Mouse (Mus musculus): Measurements from ENCODE around the gene Nenf.
A peak's percentile ranks its signal among the peaks of the same experiment; 100 is the strongest.

Nenf gene

DNA sequence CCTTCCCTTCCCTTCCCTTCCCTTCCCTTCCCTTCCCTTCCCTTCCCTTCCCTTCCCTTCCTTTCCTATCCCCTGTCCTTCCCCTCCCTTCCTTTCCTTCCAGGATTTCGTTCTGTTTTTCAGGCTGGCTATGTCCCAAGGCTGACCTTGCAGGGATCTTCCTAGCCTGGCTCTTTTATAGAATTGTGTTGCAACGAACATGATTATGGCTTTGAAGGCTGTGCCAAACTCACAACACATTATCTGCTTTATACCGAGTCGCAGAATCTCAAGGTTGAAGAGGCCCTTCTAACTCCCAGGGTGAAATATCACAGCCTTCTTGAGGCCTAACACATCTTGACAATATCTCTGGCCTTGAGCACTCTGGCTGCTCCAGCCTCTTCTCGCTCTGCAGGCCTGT, 692 bp upstream of the Nenf start:
- DNase-seq, result no peak

DNA sequence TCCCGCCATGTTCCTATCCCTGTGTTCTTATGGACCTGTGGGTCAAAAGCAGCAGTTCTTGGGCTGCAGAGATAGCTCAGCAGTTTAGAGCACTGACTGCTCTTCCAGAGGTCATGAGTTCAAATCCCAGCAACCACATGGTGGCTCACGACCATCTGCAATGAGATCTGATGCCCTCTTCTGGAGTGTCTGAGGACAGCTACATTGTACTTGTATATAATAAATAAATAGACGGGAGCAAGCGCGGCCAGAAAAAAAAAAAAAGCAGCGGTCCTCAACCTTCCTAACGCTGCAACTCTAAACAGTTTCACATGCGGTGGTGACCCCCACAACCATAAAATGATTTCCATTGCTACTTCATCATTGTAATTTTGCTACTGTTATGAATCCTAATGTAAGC, 1.2 kb downstream of the Nenf start:
- DNase-seq, result no peak

DNA sequence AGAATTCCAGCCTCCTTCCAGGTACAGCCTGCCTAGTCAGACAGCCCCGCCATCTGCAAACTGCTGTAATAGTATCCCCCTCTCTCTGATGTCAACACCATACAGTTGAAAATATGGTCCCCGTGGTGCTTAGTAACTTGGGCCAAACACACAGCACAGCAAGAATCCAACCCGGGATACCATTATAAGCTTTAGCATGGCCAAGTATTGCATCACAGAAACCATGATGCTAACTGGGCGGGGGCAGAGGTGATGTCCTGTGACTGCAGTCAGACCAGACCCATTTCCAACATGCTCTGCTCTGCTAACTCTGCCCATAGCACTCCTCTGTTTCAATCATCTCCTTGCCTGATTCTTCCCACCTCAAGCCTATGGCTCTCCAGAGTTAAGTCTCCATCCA, 4.1 kb downstream of the Nenf start:
- DNase-seq, result no peak

DNA sequence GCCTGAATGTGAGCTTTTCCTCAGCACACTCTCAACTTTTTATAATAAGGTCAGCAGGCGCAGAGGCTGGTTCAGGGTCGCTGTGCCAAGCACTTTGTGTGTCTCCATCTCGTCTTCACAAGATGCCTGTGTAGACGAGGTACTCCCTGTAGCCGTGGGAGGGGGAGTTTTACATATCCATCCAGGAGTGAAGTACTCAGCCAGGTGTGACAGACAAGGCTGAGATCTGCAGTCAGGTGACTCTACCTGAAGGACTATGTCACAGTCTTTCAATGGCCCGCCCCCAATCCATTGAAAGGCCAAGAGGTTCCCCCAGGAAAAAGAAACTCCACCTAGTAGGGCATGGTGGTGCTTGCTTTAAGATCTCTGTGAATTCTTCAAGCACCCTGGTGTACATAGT, 4.8 kb downstream of the Nenf start:
- DNase-seq, result no peak

DNA sequence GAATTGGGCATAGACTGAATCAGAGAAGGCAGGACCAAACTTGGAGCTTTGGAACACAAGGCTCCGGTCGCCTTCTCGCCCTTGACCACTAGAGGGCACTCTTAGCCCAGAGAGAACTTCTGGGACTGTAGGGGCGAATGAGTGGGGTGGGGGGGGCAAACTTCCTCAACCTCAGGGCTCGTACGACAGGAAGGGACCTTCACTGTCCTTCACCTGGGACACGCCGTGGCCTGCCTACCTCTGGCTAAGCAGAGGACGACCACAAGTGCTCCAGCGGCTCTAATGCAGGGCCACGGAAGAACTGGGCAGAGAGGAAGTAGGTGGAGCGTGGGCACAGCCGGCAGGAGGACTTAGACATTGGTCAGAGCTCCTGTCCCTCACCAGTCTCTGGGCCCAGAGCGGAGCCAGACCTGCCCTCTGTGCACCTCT, 5.5 kb downstream of the Nenf start:
- DNase-seq, result peak; percentile 90 to 92

DNA sequence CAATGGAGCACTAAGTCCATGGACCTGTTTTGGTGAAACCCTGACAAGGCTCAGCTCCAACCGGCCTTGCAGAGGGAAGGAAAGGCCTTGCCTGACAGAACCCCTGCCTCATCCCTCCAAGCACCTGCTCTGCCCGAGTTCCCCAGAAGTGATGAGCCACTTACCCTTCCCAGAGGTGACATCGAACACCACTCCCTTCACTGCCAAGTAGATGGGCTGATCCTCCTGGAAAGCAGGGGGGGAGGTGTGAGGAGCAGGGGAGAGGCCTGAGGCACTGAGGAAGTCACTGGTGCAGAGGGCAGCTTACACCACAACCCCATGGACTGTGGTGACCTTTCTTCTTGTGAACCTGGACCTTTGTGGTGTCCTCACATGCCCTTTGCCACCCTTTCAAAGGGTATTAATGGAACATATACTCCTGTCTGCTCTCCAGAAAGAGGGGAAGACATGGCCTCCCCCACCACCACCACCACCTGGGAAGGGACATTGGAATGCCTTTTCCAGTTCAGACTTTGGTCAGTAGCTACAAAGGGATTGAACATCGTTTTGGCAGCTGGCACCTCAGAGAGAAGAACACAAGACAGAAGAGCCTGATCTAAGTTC, 6.6 kb downstream of the Nenf start:
- no peak for DNase-seq

DNA sequence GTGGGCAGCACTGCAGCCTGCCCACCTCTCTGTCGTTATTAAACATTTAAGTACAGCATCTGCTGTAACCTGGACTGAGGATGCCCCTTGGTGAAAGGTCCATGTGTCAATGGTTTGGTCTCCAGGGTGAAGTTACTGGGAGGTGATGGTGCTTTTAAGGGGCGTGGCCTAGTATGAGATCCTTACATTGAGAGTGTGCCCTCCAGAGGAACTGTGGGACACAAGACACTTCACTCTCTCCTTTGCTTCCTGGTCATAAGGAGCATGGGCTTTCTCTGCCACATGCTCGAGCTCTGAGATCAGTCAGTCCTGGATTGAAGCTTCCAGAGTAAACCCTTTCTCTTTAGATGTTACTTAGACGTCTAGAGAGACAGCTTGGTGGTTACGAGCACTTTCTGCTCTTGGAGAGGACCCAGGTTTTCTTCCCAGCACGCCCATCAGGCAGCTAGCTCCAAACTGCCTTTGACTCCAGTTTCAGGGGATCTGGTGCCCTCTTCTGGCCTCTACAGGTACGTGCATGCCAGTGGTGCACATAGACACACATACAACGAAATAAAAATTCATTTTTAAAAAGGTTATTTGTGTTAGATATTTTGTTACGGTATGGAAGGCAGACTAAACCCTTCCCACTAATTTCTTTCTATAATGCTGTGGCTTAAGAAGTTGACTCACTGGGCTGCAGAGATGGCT, 10.1 kb downstream of the Nenf start:
- no peak for DNase-seq

DNA sequence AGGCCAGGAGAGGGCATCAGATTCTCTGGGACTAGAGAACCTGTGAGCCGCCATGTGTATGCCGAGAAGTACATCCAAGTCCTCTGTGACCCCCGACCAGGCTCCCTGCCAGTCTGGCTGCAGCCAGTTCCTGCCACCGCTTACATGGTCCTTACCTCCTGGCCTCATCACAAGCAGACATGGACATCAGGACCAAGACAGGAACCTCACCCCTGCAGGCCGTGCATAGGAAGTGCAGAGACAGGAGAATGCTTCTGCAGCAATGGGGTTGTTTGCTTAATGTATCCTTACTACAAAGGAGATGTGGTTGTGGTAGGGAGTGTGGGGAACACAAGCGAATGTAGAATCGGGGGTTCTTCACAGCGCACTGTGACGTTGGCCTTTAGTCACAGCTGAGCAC, 11.7 kb downstream of the Nenf start:
- DNase-seq, result no peak

DNA sequence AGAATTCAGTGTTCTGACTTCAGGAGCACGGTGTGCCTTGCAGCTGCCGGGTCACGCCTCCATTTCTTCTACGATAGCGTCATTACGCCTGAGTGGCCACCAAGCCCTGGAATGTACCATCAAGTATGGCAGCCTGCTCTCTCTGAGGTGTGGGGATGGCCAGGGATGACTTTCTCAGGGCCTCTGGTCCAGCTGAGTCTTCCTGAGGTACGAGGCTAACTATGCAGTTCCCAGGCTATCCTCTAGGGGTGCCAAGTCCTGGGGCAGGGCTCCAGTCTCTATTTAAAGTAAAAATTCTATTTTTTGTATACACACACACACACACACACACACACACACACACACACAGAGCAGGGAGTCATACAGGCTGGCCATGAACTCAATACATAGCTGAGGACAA, 12.4 kb downstream of the Nenf start:
- DNase-seq, result peak in 1 of 2 experiments; percentile 52

DNA sequence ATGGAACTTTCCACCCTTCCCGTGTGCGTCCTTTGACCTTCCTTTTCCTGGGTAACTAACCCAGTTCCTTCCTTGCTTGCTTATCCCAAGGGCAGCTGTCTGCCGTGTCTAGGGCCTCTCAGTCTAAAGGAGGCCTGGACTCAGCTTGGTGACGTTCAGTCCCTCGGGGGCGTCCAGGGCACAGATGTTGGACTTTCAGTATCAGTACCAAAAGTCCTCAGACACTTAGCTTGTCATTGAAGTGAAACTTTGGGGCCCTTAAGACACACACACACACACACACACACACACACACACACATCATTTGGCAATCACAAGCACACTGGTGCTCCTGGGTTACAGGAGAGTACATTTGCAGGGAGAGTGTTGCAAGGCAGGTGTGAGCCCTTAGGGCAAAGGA, 13.8 kb downstream of the Nenf start:
- DNase-seq, result no peak

DNA sequence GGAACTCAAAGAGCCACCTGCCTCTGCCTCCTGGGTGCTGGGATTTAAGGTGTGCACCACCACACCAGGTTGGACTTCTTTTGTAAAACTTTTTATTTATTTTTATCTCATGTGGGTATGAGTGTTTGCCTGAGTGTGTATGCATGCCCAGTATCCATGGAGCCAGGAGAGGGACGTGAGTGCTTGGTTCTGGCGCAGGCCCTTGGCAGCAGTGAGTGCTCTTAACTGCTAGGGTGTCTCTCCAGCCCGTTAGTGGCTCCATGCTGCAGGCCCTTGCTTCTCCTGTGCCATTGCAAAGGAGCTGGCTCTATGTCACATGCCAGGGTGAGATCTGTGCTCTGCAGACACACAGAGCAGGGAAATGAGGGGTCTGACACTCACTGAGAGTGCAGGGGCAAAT, 14.3 kb downstream of the Nenf start:
- DNase-seq, result no peak

DNA sequence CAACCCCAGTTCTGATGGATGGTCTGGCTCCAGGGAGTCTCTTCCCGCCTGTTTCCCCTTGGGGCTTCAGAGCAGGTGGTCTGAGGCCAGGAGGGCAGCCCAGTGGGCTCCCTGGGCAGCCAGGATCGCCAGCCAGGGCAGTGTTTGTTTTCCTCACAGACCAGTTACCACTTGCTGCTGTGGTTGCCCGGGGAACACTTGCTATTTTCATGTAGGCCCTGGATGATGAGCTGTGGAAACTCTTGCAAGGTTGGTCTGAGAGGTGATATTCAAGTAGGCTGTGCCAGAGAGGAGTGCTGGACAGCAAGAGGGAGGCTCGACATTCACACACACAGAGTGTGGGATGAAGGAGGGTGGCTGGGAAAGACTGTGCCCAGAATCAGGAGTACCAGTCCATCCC, 16.1 kb downstream of the Nenf start:
- DNase-seq, result no peak

DNA sequence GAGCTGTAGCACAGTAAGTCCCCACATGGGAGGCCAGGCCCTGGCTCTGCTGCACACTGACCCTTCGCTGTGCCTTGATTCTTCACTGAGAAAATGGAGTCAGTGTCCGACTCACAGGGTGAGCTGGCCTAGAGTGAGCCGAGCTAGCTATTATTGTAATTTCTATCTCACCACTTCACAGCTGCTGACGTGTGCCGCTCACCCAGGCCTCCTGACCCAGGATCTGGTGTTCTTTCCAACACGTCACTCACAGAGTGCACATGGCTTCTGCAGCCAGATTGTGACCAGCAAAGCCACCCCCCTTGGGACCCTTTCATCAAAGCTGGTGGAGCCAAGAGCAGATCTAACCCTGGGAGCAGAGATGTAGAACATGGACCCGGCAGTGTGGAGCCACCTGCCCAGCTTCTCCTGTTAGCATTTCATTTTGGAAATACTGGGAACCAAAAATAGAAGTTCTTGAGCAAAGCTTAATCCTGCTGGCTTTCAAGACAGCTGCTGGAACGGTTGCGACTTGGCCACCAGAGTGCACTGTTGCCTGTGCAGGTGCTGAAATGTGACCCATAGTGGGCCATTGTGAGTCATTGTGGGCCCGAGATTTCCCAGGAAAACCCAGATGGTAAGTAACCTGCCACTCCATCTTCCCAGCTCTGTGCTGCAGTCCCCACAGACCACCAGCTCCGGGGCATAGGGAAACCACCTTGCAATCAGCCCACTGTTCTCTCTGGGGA, 18.6 kb downstream of the Nenf start:
- DNase-seq, result peak; percentile 30 to 62

DNA sequence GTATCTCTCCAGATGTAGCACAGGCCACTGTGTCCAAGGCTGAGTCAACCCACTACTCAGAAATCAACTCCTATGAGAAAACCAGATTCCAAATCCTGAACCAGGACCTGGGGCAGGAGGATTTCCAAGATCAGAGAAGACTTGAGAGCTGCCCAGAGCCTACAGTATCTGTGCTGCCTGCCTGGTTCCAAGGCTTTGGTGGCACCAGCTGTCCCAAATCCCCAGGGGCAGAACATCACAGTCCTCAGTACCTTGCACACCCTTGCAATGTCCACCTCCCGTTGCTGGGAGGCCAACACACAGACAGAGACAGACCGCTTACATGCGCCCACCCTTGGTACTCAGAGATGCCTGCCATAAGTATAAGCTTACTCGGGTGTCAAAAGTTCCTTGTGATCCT, 19.7 kb downstream of the Nenf start:
- DNase-seq, result no peak

DNA sequence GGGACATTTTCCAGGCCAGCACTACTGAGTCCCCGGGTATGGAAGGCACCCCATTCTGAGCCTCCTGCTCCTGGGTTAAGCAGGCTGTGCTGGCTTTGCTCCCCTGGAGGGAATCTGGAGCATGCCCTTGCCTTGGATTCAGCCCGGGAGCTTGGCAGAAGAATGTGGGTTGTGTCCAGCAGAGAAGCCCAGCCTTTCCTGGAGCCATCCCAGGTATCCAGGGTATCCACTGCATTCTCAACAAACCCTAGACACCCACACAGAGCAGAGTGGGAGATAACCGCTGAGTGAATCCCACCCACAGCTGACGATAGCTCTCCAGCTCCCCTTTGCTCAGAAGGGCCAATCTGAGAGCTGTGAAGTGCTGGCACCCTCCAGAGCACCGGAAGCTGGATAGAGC, 21.5 kb downstream of the Nenf start:
- DNase-seq, result peak; percentile 48 to 62

DNA sequence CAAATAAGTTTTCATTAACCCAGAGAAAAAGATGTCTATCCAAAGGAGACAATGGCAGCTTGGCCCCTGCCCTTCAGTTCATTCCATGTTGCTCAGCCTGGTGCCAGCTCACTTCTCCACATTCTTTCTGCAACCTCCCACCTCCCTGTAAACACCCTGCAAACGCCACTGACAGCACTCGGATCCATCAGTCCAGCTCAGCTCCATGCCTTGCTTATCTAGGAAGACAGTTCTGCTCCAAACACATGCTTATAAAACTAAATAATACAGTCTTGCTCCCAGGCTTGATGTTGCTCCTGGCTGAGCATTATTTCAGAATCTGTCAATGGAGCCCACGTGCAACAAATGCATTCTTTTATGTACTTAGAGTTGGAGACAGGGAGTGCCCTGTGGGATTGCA, 22.2 kb downstream of the Nenf start:
- no peak for DNase-seq

DNA sequence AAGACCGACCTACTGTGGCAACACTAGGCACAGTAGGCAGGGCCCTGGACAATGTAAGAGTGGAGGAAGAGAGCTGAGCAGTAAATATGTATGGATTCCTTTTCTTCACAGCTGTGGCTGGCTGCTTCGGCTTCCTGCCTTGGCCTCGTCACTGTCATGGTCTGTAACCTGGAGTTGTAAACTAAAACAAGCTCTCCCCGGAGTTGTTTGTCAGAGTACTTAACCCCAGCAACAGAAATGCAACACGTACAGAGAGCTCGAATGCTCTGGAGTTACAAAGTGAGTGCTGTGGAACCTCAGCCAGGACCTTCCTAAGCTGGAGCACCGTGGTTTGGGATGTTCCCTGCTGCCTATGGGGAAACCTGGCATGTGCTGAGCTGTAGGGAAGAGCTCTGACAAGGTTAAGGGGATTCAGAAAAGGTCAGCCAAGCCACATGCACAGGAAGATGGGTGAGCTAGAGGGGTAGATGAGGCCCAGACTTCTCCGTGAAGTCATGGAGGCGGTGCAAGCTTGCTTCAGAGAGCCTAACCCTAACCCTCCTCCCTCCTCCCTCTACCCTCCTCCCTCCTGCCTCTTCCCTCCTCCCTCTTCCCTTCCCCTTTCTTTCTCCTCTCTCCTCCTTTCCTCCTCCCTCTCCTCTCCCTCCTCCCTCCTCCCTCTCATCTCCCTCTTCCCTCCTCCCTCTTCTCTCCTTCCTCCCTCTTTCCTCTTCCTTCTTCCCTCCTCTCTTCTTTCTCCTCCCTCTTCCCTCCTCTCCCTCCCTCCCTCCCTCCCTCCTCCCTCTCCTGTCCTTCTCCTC, 23.8 kb downstream of the Nenf start:
- DNase-seq, result no peak

DNA sequence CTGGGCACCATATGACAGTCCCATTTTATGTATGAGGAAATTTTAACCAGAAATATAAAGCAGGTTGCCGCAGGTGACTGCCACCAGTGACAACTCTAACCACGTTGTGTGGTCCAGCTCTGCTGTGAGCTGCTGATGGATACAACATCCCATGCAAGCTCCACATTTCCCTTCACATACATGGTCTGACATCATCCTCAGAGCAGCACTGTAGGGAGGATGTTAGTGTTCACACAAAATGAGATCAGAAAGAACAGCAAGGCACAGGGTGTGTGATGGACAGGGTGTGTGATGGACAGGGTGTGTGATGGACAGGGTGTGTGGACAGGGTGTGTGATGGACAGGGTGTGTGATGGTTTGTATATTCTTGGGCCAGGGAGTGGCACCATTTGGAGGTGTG, 24.9 kb downstream of the Nenf start:
- no peak for DNase-seq

DNA sequence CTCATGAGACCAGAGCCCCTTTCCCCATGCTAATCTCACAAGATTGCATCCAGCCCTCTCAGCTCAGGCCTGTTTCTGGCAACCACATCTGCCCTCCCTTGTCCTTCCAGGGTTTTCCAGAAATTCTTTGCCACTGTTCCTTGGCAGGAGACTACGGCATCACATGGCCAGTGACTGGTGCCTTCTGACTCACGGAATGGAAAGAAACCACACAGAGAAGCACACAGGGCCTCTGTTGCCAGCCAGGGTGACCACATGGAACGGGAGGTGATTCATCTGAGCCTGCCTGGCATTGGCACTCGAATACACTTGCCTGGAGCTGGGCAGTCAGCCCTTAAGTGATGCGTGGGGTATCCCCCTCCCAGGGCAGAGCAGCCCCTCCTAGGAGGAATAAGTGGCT, 25.6 kb downstream of the Nenf start:
- peak; percentile 72 to 81 for DNase-seq

DNA sequence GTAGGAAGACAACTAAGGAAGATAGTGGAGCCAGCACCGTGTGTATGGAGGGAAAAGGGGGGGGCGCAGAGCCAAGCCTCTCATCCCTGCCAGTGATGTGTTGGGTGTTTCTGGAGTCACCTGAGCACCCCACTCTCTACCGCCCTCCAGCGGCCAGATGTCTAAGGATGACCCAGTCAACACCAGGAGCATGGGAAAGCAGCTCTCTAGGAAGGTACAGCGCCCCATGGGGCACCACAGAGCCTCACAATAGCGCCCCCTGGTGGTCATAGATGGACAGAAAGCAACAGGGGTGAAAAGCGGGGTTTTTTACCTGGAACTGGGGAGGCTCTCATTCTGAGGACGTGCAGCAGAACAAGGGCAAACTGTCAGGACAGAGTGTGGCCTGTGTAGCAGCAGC, 29.2 kb downstream of the Nenf start:
- DNase-seq, result peak in 1 of 2 experiments; percentile 61

DNA sequence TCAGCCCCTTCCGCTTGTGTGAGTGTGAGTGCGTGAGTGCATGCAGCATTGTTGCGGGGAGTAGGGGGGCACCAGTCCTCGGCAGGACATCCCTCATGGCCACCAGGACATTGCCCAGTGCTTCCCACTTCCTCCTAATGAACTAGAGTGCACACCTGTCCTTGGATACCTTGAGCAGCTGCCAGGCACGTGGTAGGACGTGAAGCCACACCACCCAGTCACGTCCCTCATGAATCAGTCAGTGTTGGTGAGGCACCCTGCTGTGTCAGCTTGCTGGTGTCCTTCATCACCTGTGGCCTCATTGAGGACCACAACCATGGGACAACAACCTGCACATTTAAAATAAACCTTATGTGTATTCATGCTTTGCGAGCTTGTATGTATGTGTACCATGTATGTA, 33.5 kb downstream of the Nenf start:
- no peak for DNase-seq

DNA sequence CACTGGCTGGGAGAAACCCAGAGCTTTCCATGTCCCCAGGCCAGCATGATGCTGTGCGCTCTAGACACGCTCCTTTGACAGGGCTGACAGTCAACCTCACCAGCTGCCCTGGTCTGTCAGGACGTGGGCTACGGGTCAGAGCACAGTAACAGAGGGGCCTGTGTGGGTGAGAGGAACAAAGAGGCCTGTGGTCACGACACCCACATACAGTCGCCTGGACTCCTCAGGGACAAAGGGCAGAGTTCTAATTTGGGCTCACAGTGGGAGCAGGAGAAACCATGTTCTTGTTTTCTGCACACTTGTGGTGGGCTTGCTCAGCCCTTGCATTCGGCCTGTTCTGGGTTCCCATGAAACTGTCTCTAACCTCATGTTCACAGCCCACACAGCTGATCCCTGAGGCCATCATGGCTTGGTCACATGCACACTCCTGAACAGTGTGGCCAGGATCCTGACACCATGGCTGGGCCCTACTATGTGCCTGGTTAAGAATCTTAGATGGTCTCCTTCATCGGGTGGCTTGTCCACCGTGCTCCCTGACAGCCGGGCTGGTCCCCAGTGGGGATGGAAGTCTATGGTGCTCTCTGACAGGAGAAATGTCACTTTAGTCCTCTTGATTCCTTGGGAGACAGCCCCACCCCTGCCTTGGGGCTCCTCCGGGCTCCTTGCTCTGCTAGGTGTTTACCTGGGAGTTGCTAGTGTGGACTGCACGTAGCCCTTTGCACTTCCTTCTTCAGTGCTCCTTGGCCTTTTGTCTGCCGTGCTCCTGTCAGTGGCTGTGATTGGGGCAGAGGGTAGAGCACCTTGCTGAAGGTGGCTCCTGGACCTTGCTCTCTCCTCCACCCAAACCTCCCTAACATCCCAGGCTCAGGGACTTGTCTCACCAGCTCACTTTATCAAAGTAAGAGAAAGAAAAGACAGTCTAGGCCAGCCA, 34.6 kb downstream of the Nenf start:
- DNase-seq, result no peak
